Mouse (Mus musculus) duodenum, adult 2 months (tissue): ENCODE data around the gene Gm2115. TPM values are rescaled to one million over a fixed set of nuclear protein-coding genes. Genes with fewer than 3 reads are reported as not detected.

Experiments
- polyA plus RNA-seq: library from polyadenylated mRNA; depleted of rRNA; stranded (reverse); fragments of >200 nt; gene quantifications from 2 replicates; pipeline ENCODE4 v1.2.3, GENCODE M21; 2012; ENCODE audit warnings: low replicate concordance; rRNA removed

Gm2115 gene
- polyA plus RNA-seq: 0.25 and 0.33 TPM in 2 replicates

GRCm38 (mm10) chr7:84528796-84529533, at the start of gene Gm2115:
Gene Gm2115, plus strand, starts transcription at chr7:84528954.

GRCm38 (mm10) chr7:84606293-84606749, 77.6 kb downstream of the Gm2115 start, which contains the start of gene Fah:
Gene Fah, minus strand, starts transcription at chr7:84606722.

Other genes with a start within 250 kb of the Gm2115 start
- 0.15 and 1.2 TPM in 2 replicates for gene Arnt2, start 118.8 kb upstream of the Gm2115 start, polyA plus RNA-seq
- gene Fah, start 77.8 kb downstream of the Gm2115 start, polyA plus RNA-seq: 4.5 and 8.3 TPM in 2 replicates
- 39.3 and 47.4 TPM in 2 replicates for gene Zfand6, start 161.0 kb downstream of the Gm2115 start, polyA plus RNA-seq